Mouse (Mus musculus) MEL (cell line): Measurements from ENCODE around the gene Etnk2. TPM values are rescaled to one million over a fixed set of nuclear protein-coding genes. Genes with fewer than 3 reads are reported as not detected.

ENCODE experiments used
- DNase-seq: peaks from one replicate; pipeline ENCODE4 v3.0.0; 2011; ENCODE audit warnings: low read depth, low spot score
- H3K27ac ChIP-seq: 2 replicates; pipeline ENCODE4 v1.5.1; 2012; ENCODE audit warnings: low read depth, mild to moderate bottlenecking, control low read depth, low read length, moderate library complexity; ENCODE audit not compliant: control insufficient read depth
- H3K27me3 ChIP-seq, 2 experiments: fragments of 150-350 bp in 1 of 2; sonication (generic) in 1 of 2; 2 replicates each; pipeline ENCODE4 v1.6.1; 2012; ENCODE audit warnings: low read length in 2 of 2, mild to moderate bottlenecking in 2 of 2, improper control_type of control experiment in 1 of 2, moderate library complexity in 1 of 2; ENCODE audit not compliant: insufficient read depth in 2 of 2, control insufficient read depth in 1 of 2
- H3K36me3 ChIP-seq, 2 experiments: 2 replicates each; pipeline ENCODE4 v1.6.1; 2012 to 2014; ENCODE audit warnings: low read length in 2 of 2, improper control_type of control experiment in 1 of 2, inconsistent platforms in 1 of 2, mild to moderate bottlenecking in 1 of 2; ENCODE audit not compliant: insufficient read depth in 2 of 2, control insufficient read depth in 1 of 2
- H3K4me1 ChIP-seq, 2 experiments: fragments of 150-350 bp in 1 of 2; sonication (generic) in 1 of 2; 2 replicates each; pipeline ENCODE4 v1.6.1; 2012; ENCODE audit warnings: low read length in 2 of 2, improper control_type of control experiment in 1 of 2, mild to moderate bottlenecking in 1 of 2; ENCODE audit not compliant: insufficient read depth in 2 of 2, control insufficient read depth in 1 of 2
- H3K4me3 ChIP-seq, 2 experiments: fragments of 150-350 bp in 1 of 2; sonication (generic) in 1 of 2; 2 replicates each; pipeline ENCODE4 v1.5.1; 2012; ENCODE audit warnings: low read depth in 2 of 2, low read length in 2 of 2, mild to moderate bottlenecking in 2 of 2, moderate library complexity in 2 of 2, control low read depth in 1 of 2, improper control_type of control experiment in 1 of 2; ENCODE audit not compliant: control insufficient read depth in 1 of 2, insufficient read depth in 1 of 2
- H3K79me2 ChIP-seq: 2 replicates; pipeline ENCODE4 v1.6.1; 2012; ENCODE audit warnings: mild to moderate bottlenecking, low read length, moderate library complexity; ENCODE audit not compliant: control insufficient read depth, poor library complexity, insufficient read depth
- H3K9ac ChIP-seq: 2 replicates; pipeline ENCODE4 v1.6.1; 2012; ENCODE audit warnings: low read depth, mild to moderate bottlenecking, control low read depth, low read length, moderate library complexity; ENCODE audit not compliant: control insufficient read depth, poor library complexity, severe bottlenecking
- H3K9me3 ChIP-seq: fragments of 150-350 bp; sonication (generic); replicated peaks from 2 replicates; pipeline ENCODE4 v1.6.1; 2012; ENCODE audit warnings: mild to moderate bottlenecking, low read length, improper control_type of control experiment, moderate library complexity; ENCODE audit not compliant: insufficient read depth
- E2F4 ChIP-seq: IDR thresholded peaks from 2 replicates; pipeline ENCODE4 v1.6.1; 2011; ENCODE audit warnings: low read depth, low read length, improper control_type of control experiment, borderline replicate concordance
- EP300 ChIP-seq, 2 experiments: IDR thresholded peaks; 2 replicates each; pipeline ENCODE4 v1.6.1; 2011; ENCODE audit warnings: improper control_type of control experiment in 2 of 2, low read length in 2 of 2, low read depth in 1 of 2, mild to moderate bottlenecking in 1 of 2
- ETS1 ChIP-seq: IDR thresholded peaks from 2 replicates; pipeline ENCODE4 v1.6.1; 2012; ENCODE audit warnings: low read depth, mild to moderate bottlenecking, inconsistent platforms, low read length, improper control_type of control experiment, moderate library complexity
- HCFC1 ChIP-seq: IDR thresholded peaks from 2 replicates; pipeline ENCODE4 v1.6.1; 2012; ENCODE audit warnings: low read depth, mild to moderate bottlenecking, inconsistent platforms, low read length, improper control_type of control experiment, moderate library complexity
- MAX ChIP-seq: IDR thresholded peaks from 2 replicates; pipeline ENCODE4 v1.6.1; 2011; ENCODE audit warnings: low read length, improper control_type of control experiment
- MYB ChIP-seq: IDR thresholded peaks from 2 replicates; pipeline ENCODE4 v1.6.1; 2011; ENCODE audit warnings: mild to moderate bottlenecking, low read depth, low read length, improper control_type of control experiment
- NRF1 ChIP-seq: IDR thresholded peaks from 2 replicates; pipeline ENCODE4 v1.6.1; 2014; ENCODE audit warnings: low read depth, mild to moderate bottlenecking, inconsistent platforms, low read length, improper control_type of control experiment, moderate library complexity; ENCODE audit not compliant: poor library complexity, insufficient read depth, severe bottlenecking
- POLR2A ChIP-seq, 2 experiments: IDR thresholded peaks; 2 replicates each; pipeline ENCODE4 v1.6.1; 2011 to 2012; ENCODE audit warnings: low read length in 2 of 2, mild to moderate bottlenecking in 2 of 2, control low read depth in 1 of 2, improper control_type of control experiment in 1 of 2, low read depth in 1 of 2, moderate library complexity in 1 of 2; ENCODE audit not compliant: control insufficient read depth in 1 of 2, insufficient read depth in 1 of 2, poor library complexity in 1 of 2
- POLR2AphosphoS2 ChIP-seq: IDR thresholded peaks from 2 replicates; pipeline ENCODE4 v1.6.1; 2011; ENCODE audit warnings: low read length, improper control_type of control experiment
- RAD21 ChIP-seq: IDR thresholded peaks from 2 replicates; pipeline ENCODE4 v1.6.1; 2011; ENCODE audit warnings: mild to moderate bottlenecking, low read depth, low read length, improper control_type of control experiment
- SIN3A ChIP-seq: IDR thresholded peaks from 2 replicates; pipeline ENCODE4 v1.6.1; 2012; ENCODE audit warnings: low read length, improper control_type of control experiment, inconsistent platforms
- SMC3 ChIP-seq: IDR thresholded peaks from 2 replicates; pipeline ENCODE4 v1.6.1; 2011; ENCODE audit warnings: low read depth, low read length, improper control_type of control experiment
- TCF12 ChIP-seq: IDR thresholded peaks from 2 replicates; pipeline ENCODE4 v1.6.1; 2014; ENCODE audit warnings: low read depth, mild to moderate bottlenecking, inconsistent platforms, low read length, improper control_type of control experiment, moderate library complexity
- ZC3H11A ChIP-seq: IDR thresholded peaks from 2 replicates; pipeline ENCODE4 v1.6.1; 2012; ENCODE audit warnings: low read depth, mild to moderate bottlenecking, inconsistent platforms, low read length, improper control_type of control experiment
- ZMIZ1 ChIP-seq: IDR thresholded peaks from 2 replicates; pipeline ENCODE4 v1.6.1; 2012; ENCODE audit warnings: low read depth, mild to moderate bottlenecking, inconsistent platforms, low read length, improper control_type of control experiment, moderate library complexity
- polyA plus RNA-seq, 2 experiments: library from polyadenylated mRNA; stranded (reverse) in 1 of 2; unstranded in 1 of 2; fragments of >175 nt in 1 of 2; fragments of >200 nt in 1 of 2; gene quantifications; 2 replicates each; pipeline versions ENCODE4 v1.2.1 to v1.2.4; 2012; ENCODE audit warnings: low replicate concordance in 2 of 2, low read depth in 1 of 2; ENCODE audit not compliant: insufficient read length in 2 of 2, insufficient read depth in 1 of 2, missing spikeins in 1 of 2
- total RNA-seq: library from RNA; depleted of rRNA; stranded (reverse); fragments of 300-350 nt; gene quantifications from 2 replicates; pipeline ENCODE4 v1.2.3, GENCODE M21; 2012

Gene Etnk2
- total and polyA plus RNA-seq, 3 experiments: 0.06 to 0.08 TPM; not detected in 1

DNA sequence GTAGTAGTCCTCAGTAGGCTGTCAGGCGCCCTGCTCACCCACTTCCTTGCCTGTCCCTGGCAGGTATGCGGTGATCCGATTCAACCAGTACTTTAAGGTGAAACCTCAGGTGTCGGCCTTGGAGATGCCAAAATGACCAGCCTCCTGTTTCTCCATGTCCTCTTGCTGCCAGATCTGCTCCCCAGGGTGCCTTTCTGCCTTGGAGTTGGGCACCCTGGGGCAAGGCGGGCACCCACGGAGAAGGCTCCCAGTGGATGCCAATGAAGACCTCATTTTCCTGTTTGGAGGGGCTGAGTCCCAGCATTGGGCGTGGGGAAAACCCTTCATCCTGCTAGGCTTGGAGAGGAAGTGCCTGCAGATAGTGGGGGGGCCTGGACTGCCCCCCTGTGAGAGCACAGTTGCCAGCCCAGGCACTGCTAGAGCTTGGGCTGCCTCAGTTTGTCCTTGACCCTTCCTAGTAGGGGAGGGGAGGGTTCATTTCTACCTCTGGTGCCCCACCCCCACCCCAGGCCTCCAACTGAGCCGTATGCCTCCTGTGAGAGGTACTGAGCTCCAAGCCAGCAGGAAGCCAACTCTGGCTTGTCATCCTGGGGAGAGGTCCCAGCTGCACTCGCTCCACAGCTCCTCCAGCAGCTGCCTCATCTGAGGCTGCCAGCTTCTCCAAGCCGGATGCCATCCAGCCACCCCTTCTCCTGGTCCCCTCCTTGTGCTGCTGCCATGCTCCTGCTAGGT, 16.0 kb downstream of the Etnk2 start:
- DNase-seq: no peak
- Histone ChIP-seq H3K4me3 (no peak overlapping the region), H3K36me3 (no peaks in the 10 kb centered on the region; a peak in 1 of 4 replicates), H3K9me3 (no peaks in the 10 kb centered on the region), H3K9ac (no peak overlapping the region), H3K4me1 (peaks cover 0 to 5% of the 10 kb centered on the region in 2 experiments; a peak in 2 of 4 replicates), H3K27me3 (no peaks in the 10 kb centered on the region; a peak in 1 of 4 replicates), H3K79me2 (no peaks in the 10 kb centered on the region), H3K27ac (no peak overlapping the region)
- TF ChIP-seq EP300 (IDR thresholded peaks at IDR 0.05; ENCODE audit: low read depth in 1 of 2, low read length in 2 of 2) (no peak), SMC3 (no peak), POLR2AphosphoS2 (no peak), E2F4 (no peak), POLR2A (IDR thresholded peaks at IDR 0.05; ENCODE audit: control insufficient read depth in 1 of 2, insufficient read depth in 1 of 2, low read depth in 1 of 2, low read length in 2 of 2, poor library complexity in 1 of 2) (no peak), ZC3H11A (no peak), TCF12 (no peak), HCFC1 (no peak), SIN3A (no peak), RAD21 (no peak), ETS1 (no peak), MAX (no peak), MYB (no peak)

DNA sequence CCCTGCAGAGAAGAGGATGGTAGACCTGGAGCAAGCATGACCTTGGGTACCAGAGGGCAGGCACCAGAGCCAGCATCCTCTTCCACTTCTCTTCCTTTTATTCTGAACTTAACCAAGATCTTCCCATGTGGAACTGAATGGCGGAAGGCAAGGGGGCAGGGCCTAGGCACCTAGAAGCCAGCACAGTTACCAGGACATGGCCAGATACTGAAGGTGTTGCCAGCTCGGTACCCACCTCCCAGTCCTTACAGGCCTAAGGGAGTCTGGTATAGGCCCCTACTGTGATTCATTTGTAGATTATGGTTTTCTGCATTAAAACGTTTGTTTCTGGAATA, 16.6 kb downstream of the Etnk2 start:
- Histone ChIP-seq H3K36me3 (no peaks in the 10 kb centered on the region; a peak in 1 of 4 replicates), H3K27me3 (no peaks in the 10 kb centered on the region), H3K9me3 (no peaks in the 10 kb centered on the region), H3K4me1 (peaks cover 0 to 5% of the 10 kb centered on the region in 2 experiments; a peak in 2 of 4 replicates), H3K79me2 (no peaks in the 10 kb centered on the region), H3K9ac (no peak overlapping the region), H3K4me3 (no peak overlapping the region), H3K27ac (no peak overlapping the region)
- no peak for DNase-seq
- TF ChIP-seq NRF1 (no peak), ZMIZ1 (no peak)
- TF ChIP-seq, all 39 proteins: peak for 0
